Mouse (Mus musculus) testis, adult 2 months (tissue): ENCODE data around the gene Sycp2l.

Experiments used
- CTCF ChIP-seq: fragments of 200-500 bp; IDR thresholded peaks from 2 replicates; pipeline ENCODE4 v1.5.1; 2012; ENCODE audit warnings: low read depth, mild to moderate bottlenecking, inconsistent platforms, low read length, moderate library complexity; ENCODE audit not compliant: control insufficient read depth, insufficient read depth, insufficient replicate concordance
- POLR2A ChIP-seq: fragments of 200-500 bp; IDR thresholded peaks from 2 replicates; pipeline ENCODE4 v1.6.1; 2012; ENCODE audit warnings: low read depth, mild to moderate bottlenecking, inconsistent platforms, low read length, moderate library complexity; ENCODE audit not compliant: control insufficient read depth

DNA sequence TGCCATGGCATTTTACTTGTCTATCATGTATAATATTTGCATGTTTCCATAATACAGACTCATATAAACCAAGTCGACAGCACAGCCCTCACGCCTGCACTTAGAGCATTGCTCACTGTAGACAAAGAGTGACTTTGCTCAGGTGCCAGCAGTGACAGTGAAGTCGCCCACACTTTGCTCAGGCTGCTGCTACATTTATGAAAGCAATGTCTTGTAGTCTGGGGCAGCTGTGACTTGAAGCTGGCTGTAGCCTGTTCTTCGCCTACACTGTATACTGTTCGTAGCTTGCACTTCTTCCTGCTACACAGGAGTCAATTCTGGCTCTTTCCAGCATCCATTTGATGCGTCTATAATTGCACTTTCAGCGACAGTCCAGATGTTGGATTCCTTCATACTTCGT is 15.0 kb downstream of the Sycp2l start:
- no peak for TF ChIP-seq CTCF
- TF ChIP-seq POLR2A = no peak
